Mouse (Mus musculus): Measurements from ENCODE around the gene Top2b. TPM values are rescaled to one million over a fixed set of nuclear protein-coding genes. Genes with fewer than 3 reads are reported as not detected.

The Top2b gene
- polyA plus RNA-seq, 1 experiment = 14.9 TPM

DNA sequence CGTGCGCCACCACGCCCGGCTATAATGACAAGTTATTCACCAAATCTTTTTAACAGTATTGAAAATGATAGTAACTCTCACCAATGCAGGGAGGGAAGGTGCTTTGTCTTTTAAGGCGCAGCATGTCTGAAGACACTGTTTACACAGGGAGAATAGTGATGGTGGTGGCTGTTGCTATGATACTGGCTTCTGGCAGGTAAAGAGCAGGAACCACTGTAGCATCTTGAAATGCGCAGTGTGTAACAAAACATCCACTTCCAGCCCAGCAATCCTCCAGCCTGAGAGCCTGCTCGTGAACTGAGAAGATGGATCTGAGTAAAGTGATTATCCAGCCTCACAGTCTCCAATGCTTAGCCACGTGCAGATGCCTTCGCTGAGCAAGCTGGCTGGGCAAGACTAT, 17.5 kb upstream of the Top2b start:
- DNase-seq = no peak
- TF ChIP-seq POLR2A (IDR thresholded peaks at IDR 0.05; ENCODE audit: borderline replicate concordance, extremely low read depth, low read depth, low read length) (no peak), CTCF (IDR thresholded peaks at IDR 0.05; ENCODE audit: insufficient read depth, low read length) (no peak)
- Histone ChIP-seq H3K4me1 (ENCODE audit: control insufficient read depth, insufficient read depth, low read length) (no peaks in the 10 kb centered on the region), H3K4me3 (replicated peaks; ENCODE audit: extremely low read depth, low read depth, low read length) (no peak overlapping the region)
- 76% methylated on average over 9 of the region's 9 CpGs for WGBS

DNA sequence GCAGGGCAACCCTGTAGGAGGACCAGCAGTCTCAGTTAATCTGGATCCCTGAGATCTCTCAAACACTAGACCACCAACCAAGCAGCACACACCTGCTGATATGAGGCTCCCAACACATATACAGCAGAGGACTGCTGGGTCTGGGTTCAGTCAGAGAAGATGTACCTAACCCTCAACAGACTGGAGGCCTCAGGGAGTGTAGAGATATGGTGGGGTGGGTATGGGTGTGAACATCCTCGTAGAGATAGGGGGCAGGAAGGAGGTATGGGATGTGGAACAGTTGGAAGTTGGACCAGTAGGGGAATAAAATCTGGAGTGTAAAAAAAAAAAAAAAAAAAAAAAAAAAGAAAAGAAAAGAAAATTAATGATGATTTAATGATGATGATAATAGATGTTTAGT, 5.3 kb upstream of the Top2b start:
- no peak overlapping the region for H3K4me3 ChIP-seq (replicated peaks; ENCODE audit: extremely low read depth, low read depth, low read length)
- 52% methylated on average over 1 of the region's 1 CpGs for WGBS
- no peak for DNase-seq
- H3K4me1 ChIP-seq (ENCODE audit: control insufficient read depth, insufficient read depth, low read length) = 0 out of 2 replicates have a peak, but pooled peaks cover 2% of the 10 kb centered on the region
- TF ChIP-seq POLR2A (IDR thresholded peaks at IDR 0.05; ENCODE audit: borderline replicate concordance, extremely low read depth, low read depth, low read length) (no peak), CTCF (IDR thresholded peaks at IDR 0.05; ENCODE audit: insufficient read depth, low read length) (no peak)

- DNase-seq = peak; percentile 45
- TF ChIP-seq CTCF (IDR thresholded peaks at IDR 0.05; ENCODE audit: insufficient read depth, low read length) (no peak), POLR2A (IDR thresholded peaks at IDR 0.05; ENCODE audit: borderline replicate concordance, extremely low read depth, low read depth, low read length) (no peak)
- peak overlapping the region; percentile 86 for H3K4me3 ChIP-seq (replicated peaks; ENCODE audit: extremely low read depth, low read depth, low read length)
- H3K4me1 ChIP-seq (ENCODE audit: control insufficient read depth, insufficient read depth, low read length) = peaks cover 13% of the 10 kb centered on the region
- 1% methylated on average over 22 of the region's 32 CpGs for WGBS
Observed at GRCm38 (mm10) chr14:16364161-16364831, 683 bp upstream of the Top2b start.

GRCm38 (mm10) chr14:16365362-16366173, 589 bp downstream of the Top2b start:
- TF ChIP-seq CTCF (IDR thresholded peaks at IDR 0.05; ENCODE audit: insufficient read depth, low read length) = no peak
- peak; percentile 10; the same call in 1 of the 2 replicates for TF ChIP-seq POLR2A (IDR thresholded peaks at IDR 0.05; ENCODE audit: borderline replicate concordance, extremely low read depth, low read depth, low read length)
- DNase-seq = peak; percentile 72
- H3K4me3 ChIP-seq (replicated peaks; ENCODE audit: extremely low read depth, low read depth, low read length) = peak overlapping the region; percentile 81
- WGBS = under 1% methylated on average over 87 of the region's 87 CpGs
- peaks cover 13% of the 10 kb centered on the region for H3K4me1 ChIP-seq (ENCODE audit: control insufficient read depth, insufficient read depth, low read length)

GRCm38 (mm10) chr14:16366174-16366889, 1.4 kb downstream of the Top2b start:
- 2% methylated on average over 16 of the region's 16 CpGs for WGBS
- TF ChIP-seq POLR2A (IDR thresholded peaks at IDR 0.05; ENCODE audit: borderline replicate concordance, extremely low read depth, low read depth, low read length) (no peak), CTCF (IDR thresholded peaks at IDR 0.05; ENCODE audit: insufficient read depth, low read length) (no peak)
- no peak for DNase-seq
- Histone ChIP-seq H3K4me1 (ENCODE audit: control insufficient read depth, insufficient read depth, low read length) (peaks cover 13% of the 10 kb centered on the region), H3K4me3 (replicated peaks; ENCODE audit: extremely low read depth, low read depth, low read length) (peak overlapping the region; percentile 81)

GRCm38 (mm10) chr14:16366986-16367385, 2.0 kb downstream of the Top2b start:
- 21% methylated on average over 2 of the region's 2 CpGs for WGBS

GRCm38 (mm10) chr14:16372761-16373160, 7.8 kb downstream of the Top2b start:
- H3K4me3 ChIP-seq (replicated peaks; ENCODE audit: extremely low read depth, low read depth, low read length) = no peak overlapping the region

More at GRCm38 (mm10) chr14:16366986-16367385, 2.0 kb downstream of the Top2b start:
- peak overlapping the region; percentile 10 for H3K4me3 ChIP-seq (replicated peaks; ENCODE audit: extremely low read depth, low read depth, low read length)
- DNase-seq = no peak
- H3K4me1 ChIP-seq (ENCODE audit: control insufficient read depth, insufficient read depth, low read length) = peaks cover 13% of the 10 kb centered on the region
- TF ChIP-seq POLR2A (IDR thresholded peaks at IDR 0.05; ENCODE audit: borderline replicate concordance, extremely low read depth, low read depth, low read length) = no peak

GRCm38 (mm10) chr14:16373190-16373589, 8.2 kb downstream of the Top2b start:
- DNase-seq = no peak
- peaks cover 4% of the 10 kb centered on the region for H3K4me1 ChIP-seq (ENCODE audit: control insufficient read depth, insufficient read depth, low read length)
- no peak overlapping the region for H3K4me3 ChIP-seq (replicated peaks; ENCODE audit: extremely low read depth, low read depth, low read length)
- TF ChIP-seq CTCF (IDR thresholded peaks at IDR 0.05; ENCODE audit: insufficient read depth, low read length) = no peak
- no peak for TF ChIP-seq POLR2A (IDR thresholded peaks at IDR 0.05; ENCODE audit: borderline replicate concordance, extremely low read depth, low read depth, low read length)

More at GRCm38 (mm10) chr14:16372761-16373160, 7.8 kb downstream of the Top2b start:
- TF ChIP-seq POLR2A (IDR thresholded peaks at IDR 0.05; ENCODE audit: borderline replicate concordance, extremely low read depth, low read depth, low read length) (no peak), CTCF (IDR thresholded peaks at IDR 0.05; ENCODE audit: insufficient read depth, low read length) (no peak)
- H3K4me1 ChIP-seq (ENCODE audit: control insufficient read depth, insufficient read depth, low read length) = peaks cover 4% of the 10 kb centered on the region
- no peak for DNase-seq

- no peak for DNase-seq
- Histone ChIP-seq H3K4me3 (replicated peaks; ENCODE audit: extremely low read depth, low read depth, low read length) (no peak overlapping the region), H3K4me1 (ENCODE audit: control insufficient read depth, insufficient read depth, low read length) (peaks cover 9% of the 10 kb centered on the region)
- WGBS = 3% methylated on average over 2 of the region's 2 CpGs
- no peak for TF ChIP-seq POLR2A (IDR thresholded peaks at IDR 0.05; ENCODE audit: borderline replicate concordance, extremely low read depth, low read depth, low read length)
- peak; percentile 43 for TF ChIP-seq CTCF (IDR thresholded peaks at IDR 0.05; ENCODE audit: insufficient read depth, low read length)
Observed at GRCm38 (mm10) chr14:16379917-16380570, 15.1 kb downstream of the Top2b start.
